Mouse (Mus musculus) ovary, postnatal 10 days (tissue): ENCODE measurements at regions not wholly inside any gene's neighbourhood (a gene's known extent, or its start where the extent isn't known, plus 50 kb on each side); places are given as distances from the start of the nearest gene placed in this dataset.

ENCODE experiments used
- DNase-seq: peaks from one replicate; pipeline ENCODE4 v3.0.0; 2022; ENCODE audit warnings: low spot score

DNA sequence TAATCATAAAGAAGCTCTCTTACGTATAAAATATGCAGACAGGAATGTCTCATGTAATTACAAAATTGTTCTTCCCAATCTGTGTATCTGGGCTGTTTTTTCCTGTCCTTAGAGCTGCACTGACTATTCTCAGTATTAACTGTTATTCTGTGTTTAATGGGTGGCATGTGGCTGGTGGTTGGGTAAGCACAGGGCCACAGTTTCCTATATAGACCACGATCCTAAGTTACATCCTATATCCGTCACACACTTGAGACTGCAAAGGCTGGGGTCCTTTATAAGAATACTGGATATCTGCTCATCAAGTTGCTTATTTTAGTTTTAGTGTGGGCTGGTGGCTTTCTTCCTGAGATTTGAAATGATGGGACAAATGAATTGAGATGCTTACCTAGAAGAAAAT lies 159.0 kb downstream of the Sox4 start:
- DNase-seq, result no peak

- no peak for DNase-seq
These were observed 160.2 kb downstream of the Sox4 start for GRCm38 (mm10) chr13:28793166-28793935.

GRCm38 (mm10) chr13:28792461-28793165 lies 160.9 kb downstream of the Sox4 start:
- no peak for DNase-seq

- no peak for DNase-seq
These were observed 163.1 kb downstream of the Sox4 start for GRCm38 (mm10) chr13:28790381-28790780.

DNA sequence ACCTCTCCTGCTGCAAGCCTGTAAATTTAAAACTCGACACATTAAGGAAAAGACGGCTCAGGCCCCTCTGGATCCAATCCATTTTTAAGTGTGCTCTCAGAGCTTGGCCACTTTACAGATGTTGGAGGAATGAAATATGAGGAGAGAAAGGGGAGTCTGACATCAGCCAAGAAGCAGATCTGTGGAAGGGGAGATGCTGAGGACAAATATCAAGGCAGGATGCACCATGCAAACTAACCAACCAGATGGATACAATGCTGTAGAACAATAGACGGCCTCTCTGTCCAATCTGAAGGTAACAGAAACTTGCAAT lies 166.2 kb downstream of the Sox4 start:
- no peak for DNase-seq

DNA sequence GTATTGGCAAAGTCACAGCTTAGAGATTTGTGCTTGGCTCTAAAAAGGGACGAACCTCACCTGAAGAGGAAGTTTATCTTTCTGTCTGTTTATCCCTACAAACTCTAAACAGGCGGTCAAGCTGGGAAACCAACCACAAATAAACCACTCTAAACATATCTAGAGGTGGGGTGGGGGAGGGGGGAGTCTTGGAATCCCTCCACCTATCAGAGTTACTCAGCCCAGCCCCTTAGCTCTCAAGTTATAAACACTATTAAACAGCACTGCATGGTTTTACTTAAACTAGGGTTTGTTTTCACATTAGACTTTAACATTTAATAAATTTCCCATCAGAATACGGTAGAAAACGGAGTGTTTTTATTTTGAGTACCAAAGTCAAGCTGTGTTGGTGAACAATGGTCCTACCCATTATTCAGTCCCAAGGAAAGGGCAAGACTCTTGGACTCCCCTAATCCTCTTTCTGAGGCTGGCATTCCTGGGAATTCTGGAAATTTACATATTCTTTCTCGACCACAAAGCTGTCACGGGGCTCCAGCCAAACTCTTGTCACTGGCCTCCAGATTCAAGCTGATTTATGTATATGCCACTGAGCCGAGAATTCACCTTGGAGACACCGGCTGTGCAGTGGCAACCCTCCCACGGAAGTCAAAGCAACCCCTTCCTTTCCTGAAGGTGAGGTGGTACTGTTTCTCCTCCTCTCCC lies 166.7 kb downstream of the Sox4 start:
- no peak for DNase-seq

GRCm38 (mm10) chr13:28782497-28783246 lies 170.8 kb downstream of the Sox4 start:
- DNase-seq, result no peak

DNA sequence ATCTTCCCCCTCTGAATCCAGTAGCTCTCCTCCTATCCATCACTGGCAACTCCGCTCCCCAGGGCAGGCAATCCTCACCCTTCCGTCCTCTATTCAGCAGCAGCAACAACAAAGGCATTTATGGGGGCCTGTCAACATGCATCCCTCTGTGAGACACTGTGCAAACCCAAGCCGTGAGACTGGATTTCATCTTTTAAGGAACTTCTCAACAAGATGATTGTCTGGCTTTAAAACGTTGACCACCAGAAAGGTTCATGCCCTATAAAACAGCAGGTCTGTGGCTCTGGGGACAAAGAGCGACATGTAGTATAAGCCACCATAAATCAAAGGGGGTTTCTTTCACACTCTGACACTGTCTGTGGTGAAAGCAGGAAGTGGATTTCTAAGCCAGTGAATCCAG lies 171.4 kb downstream of the Sox4 start:
- no peak for DNase-seq

- DNase-seq, result no peak
These were observed 171.9 kb downstream of the Sox4 start for GRCm38 (mm10) chr13:28781660-28782059.

- no peak for DNase-seq
These were observed 173.1 kb downstream of the Sox4 start for GRCm38 (mm10) chr13:28780462-28780861.

DNA sequence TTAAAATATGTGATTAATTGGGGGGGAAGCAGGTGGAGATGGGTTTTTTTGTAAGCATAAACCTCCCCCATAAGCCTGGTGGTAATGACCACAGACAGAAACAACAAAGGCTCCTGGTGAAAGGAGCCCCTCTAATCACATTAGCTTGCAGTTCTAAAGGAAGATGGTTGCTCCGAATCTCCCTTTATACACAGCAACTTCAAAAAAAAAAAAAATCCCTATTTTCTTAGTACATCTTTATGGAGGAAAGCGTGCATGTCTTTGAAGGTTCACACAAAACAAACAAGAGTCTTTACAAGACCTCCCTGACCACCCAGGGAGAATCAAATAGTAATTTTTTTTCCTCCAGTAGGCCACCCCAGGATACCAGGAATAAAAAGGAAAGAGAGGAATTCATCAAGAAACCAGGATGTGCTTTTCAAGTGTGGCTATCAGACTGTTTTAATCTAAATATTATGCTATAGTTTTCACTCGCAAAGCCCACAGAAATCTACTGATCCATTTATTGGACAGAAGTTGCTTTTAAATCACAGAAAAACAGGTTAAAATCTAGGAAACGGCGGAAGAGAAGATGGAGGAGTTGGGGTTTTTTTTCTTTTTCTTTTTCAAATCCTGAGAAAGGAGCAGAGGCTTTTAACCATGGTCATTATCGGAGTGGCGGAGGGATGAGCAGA lies 178.2 kb downstream of the Sox4 start:
- DNase-seq, result no peak

DNA sequence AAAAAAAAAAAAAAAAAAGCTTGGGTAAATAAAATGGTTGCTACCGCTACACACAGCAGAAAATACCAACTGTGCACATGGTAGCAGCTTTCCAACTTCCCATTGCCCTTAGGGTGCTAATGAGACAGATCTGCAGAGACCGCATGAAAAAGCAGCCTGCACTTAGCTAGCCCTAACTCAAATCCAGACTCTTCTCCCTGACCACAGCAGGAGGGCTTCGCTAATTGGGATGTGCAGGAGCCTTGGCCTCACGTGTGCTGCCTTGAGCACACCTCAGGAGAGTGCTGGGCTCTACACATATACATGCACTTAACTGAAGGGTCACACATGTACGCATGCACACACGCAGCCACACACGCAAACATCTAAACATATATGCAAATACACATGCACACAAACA lies 178.9 kb downstream of the Sox4 start:
- DNase-seq, result no peak

DNA sequence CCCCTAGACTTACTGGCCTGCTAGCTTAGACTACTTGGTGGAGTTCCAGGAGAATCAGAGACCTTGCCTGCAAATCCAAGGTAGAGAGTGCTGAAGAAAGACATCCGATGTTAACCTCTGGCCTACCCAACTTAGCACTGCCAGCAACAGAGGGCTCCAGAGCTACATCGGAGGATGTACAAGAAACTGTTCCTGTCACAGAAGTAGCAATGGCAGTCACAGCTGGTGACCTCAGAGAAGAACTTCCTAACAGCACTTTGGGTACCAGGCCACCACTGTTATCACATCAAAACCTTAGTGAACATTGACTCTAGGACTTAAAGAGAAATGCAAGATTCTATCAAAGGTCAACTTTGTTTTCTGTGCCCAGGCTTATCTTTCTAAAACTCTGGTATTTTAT lies 180.0 kb downstream of the Sox4 start:
- DNase-seq, result no peak

DNA sequence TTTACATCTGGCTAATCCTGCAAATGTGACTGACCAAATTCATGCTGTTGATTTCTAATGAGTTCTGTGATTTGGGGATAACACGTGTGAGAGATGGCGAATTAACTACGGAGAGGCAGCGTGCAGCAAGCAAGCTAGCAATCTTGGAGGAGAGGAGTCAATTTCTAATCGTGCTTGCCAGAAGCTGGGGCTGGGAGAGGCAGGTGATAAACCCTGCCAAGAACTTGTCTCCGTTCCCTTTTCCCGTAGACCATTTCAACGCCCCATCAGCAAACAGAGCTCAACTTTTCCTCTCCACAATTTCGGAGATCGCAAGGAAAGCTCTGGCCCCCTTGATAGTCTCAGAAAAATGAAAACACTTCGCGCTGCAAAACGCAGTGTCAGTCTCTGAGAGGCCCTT lies 183.0 kb downstream of the Sox4 start:
- DNase-seq, result no peak

- DNase-seq, result no peak
These were observed 183.5 kb downstream of the Sox4 start for GRCm38 (mm10) chr13:28770018-28770417.

DNA sequence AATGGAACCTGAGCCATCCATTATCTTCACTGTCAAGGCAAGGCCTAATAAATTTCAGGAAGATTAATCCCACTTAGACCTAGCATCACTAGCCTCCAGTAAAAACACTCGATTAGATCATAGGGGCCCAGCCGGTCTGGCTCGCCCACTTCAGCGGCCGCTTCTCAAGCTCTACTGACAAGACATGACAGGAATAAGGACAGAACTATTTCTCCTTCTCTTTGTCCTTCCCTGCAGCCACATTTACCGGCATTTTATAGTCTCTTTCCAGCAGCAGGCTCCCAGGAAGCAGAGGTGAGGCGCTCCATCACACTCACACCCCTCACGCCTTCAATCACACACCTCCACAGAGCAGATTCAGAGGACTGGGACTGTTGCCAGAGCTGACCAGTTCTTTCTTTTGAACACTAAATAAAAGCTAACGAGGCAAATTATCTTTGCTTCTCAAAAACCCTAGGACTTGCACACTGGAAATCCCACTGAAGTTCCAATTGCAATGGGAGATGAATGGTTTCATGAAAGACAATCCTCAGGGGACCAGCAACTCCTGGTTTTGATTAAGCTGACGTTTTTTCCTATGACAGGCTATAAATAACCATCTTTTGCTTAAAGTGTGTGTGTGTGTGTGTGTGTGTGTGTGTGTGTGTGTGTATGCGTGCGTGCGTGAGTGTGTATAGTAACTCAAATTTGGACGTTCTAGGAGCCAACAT lies 184.6 kb downstream of the Sox4 start:
- peak; percentile 12 for DNase-seq

- no peak for DNase-seq
These were observed 191.0 kb downstream of the Sox4 start for GRCm38 (mm10) chr13:28762555-28762954.

DNA sequence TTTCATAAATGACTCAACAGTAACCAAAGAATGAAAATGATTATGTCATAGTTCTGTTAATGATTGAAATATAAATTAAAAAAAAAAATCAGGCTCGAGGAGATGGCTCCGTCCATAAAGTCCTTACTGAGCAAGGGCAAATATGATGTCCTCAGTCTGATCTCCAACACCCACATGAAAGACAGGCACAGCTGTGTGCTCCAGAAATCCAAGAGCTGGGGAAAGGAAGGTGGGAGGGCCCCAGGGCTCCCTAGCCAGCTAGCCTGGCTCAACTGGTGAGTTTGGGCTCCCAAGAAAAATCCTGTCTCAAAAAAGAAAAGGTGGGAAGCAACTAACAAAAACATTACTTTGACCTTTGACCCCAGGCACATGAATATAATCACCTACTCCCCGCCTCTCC lies 194.5 kb downstream of the Sox4 start:
- no peak for DNase-seq

- peak; percentile 65 for DNase-seq
These were observed 195.5 kb downstream of the Sox4 start for GRCm38 (mm10) chr13:28757846-28758522.

DNA sequence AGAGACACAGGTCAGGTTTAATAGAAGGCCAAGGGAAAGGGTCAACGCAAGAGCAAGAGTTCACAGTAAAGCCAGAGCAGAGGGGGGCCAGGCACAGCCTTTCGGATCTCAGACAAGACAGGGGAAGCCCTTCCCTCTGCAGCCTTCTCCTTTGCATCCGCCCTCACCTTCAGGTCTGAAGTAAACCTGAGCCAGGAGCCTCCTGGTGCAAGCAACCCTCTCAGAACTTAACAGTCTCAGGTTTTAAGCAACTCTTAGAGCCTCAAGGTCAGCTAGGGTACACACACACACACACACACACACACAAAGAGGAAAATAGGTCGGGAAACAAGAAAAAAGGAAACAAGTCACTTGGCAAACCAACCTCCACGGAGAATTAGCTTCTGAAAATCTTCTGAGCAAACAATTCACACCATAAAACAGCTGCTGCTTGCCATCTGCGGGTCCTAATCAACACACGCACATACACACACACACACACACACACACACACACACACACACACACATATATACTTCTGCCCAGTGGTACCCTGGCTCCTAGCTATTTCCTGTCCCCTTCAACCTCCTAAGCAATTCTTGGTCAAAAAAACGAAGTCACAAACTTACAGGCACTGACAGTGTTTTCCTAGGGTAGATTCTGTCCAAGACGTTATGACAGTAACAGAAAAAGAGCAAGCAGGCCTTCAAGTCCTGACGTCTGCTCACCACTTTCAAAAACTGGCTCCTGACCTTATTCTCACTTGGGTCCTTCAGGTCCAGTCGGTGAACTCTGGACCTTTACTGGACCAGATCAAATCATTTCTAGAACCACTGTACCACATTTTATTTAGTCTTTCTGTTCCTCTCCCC lies 196.4 kb downstream of the Sox4 start:
- no peak for DNase-seq
